Mouse (Mus musculus) liver, embryonic 12.5 days (tissue): ENCODE measurements around the gene Sema4c. TPM values are rescaled to one million over a fixed set of nuclear protein-coding genes. Genes with fewer than 3 reads are reported as not detected.

ENCODE experiments used
- ATAC-seq: fragments of 200-750 bp; cut with Nextera tagmentation; 2 replicates; pipeline ENCODE4 v1.8.0; 2017; ENCODE audit warnings: moderate number of reproducible peaks, mild to moderate bottlenecking, moderate library complexity
- H3K27ac ChIP-seq: fragments of 300-500 bp; sonication (generic); 2 replicates; pipeline ENCODE4 v1.5.1; 2016; ENCODE audit warnings: mild to moderate bottlenecking
- H3K27me3 ChIP-seq: fragments of 300-500 bp; sonication (generic); replicated peaks from 2 replicates; pipeline ENCODE4 v1.6.1; 2016; ENCODE audit warnings: mild to moderate bottlenecking, moderate library complexity
- H3K36me3 ChIP-seq: fragments of 300-500 bp; sonication (generic); 2 replicates; pipeline ENCODE4 v1.6.1; 2016; ENCODE audit warnings: mild to moderate bottlenecking, moderate library complexity
- H3K4me1 ChIP-seq: fragments of 300-500 bp; sonication (generic); 2 replicates; pipeline ENCODE4 v1.6.1; 2016
- H3K4me2 ChIP-seq: fragments of 300-500 bp; sonication (generic); 2 replicates; pipeline ENCODE4 v1.6.1; 2016; ENCODE audit warnings: mild to moderate bottlenecking, moderate library complexity
- H3K4me3 ChIP-seq: fragments of 300-500 bp; sonication (generic); 2 replicates; pipeline ENCODE4 v1.5.1; 2016; ENCODE audit warnings: mild to moderate bottlenecking, moderate library complexity
- H3K9ac ChIP-seq: fragments of 300-500 bp; sonication (generic); 2 replicates; pipeline ENCODE4 v1.6.1; 2016; ENCODE audit warnings: mild to moderate bottlenecking, moderate library complexity
- H3K9me3 ChIP-seq: fragments of 300-500 bp; sonication (generic); replicated peaks from 2 replicates; pipeline ENCODE4 v1.6.1; 2016; ENCODE audit warnings: mild to moderate bottlenecking, moderate library complexity
- WGBS: fragments of 180-500 bp; shearing (Covaris S2); methylation state at CpG from one replicate; pipeline ENCODE4 v1.1.7; 2016; ENCODE audit not compliant: insufficient replicate concordance; 5-methylcytosine and 5-hydroxymethylcytosine counted together
- polyA plus RNA-seq: library from polyadenylated mRNA; unstranded; fragments of >200 nt; fragmentation: Nextera tagmentation; extraction: Ambion mirVana; gene quantifications from 2 replicates; pipeline ENCODE4 v1.2.1, GENCODE M21; 2016

The Sema4c gene
- polyA plus RNA-seq, 1 experiment from 2014 or later: 3.9 TPM

GRCm38 (mm10) chr1:36551904-36552303, 6.2 kb downstream of the Sema4c start:
- H3K4me2 ChIP-seq: no peak overlapping the region
- peaks cover 37% of the 10 kb centered on the region for H3K27me3 ChIP-seq
- peaks cover 30% of the 10 kb centered on the region for H3K4me1 ChIP-seq
- no peak overlapping the region for H3K27ac ChIP-seq
- WGBS: 83% methylated on average over 17 of the region's 17 CpGs
- no peaks in the 10 kb centered on the region for H3K9me3 ChIP-seq
- ATAC-seq: no peak
- H3K4me3 ChIP-seq: no peak overlapping the region
- no peak overlapping the region for H3K9ac ChIP-seq
- peaks cover 59% of the 10 kb centered on the region for H3K36me3 ChIP-seq

- 79% methylated on average over 20 of the region's 20 CpGs for WGBS
Observed at GRCm38 (mm10) chr1:36550075-36550863, 7.9 kb downstream of the Sema4c start.

DNA sequence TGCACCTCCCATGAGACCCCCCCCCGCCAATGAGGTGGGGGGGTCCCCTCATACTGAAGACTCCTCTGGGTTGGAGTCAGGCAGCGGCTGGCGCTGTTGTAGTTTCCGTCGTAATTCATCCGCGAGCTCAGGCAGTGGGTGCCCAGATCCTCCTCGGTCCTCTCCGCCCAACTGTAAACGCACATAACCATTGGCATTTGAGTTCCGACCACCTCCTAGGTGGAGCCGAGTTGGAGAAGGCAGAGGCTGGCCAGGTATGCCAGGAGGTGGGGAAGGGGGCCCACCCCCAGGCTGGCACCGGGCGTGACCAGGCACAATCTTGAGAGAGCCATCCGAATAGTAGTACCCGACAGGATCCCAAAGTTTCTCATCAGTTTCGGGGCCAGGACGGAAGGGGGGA, 8.7 kb downstream of the Sema4c start:
- Histone ChIP-seq H3K4me1 (peaks cover 25% of the 10 kb centered on the region), H3K27ac (no peak overlapping the region), H3K9ac (no peak overlapping the region), H3K4me3 (no peak overlapping the region), H3K4me2 (no peak overlapping the region), H3K36me3 (peaks cover 57% of the 10 kb centered on the region), H3K9me3 (no peaks in the 10 kb centered on the region), H3K27me3 (peaks cover 13% of the 10 kb centered on the region)
- 77% methylated on average over 18 of the region's 18 CpGs for WGBS
- no peak for ATAC-seq

More at GRCm38 (mm10) chr1:36550075-36550863, 7.9 kb downstream of the Sema4c start:
- H3K9ac ChIP-seq: no peak overlapping the region
- peaks cover 21% of the 10 kb centered on the region for H3K27me3 ChIP-seq
- H3K9me3 ChIP-seq: no peaks in the 10 kb centered on the region
- no peak overlapping the region for H3K4me3 ChIP-seq
- H3K36me3 ChIP-seq: peaks cover 59% of the 10 kb centered on the region
- peaks cover 31% of the 10 kb centered on the region for H3K4me1 ChIP-seq
- H3K4me2 ChIP-seq: no peak overlapping the region
- no peak overlapping the region for H3K27ac ChIP-seq
- ATAC-seq: no peak

- no peak for ATAC-seq
- Histone ChIP-seq H3K4me2 (no peak overlapping the region), H3K9ac (no peak overlapping the region), H3K27ac (no peak overlapping the region), H3K9me3 (no peaks in the 10 kb centered on the region), H3K27me3 (peaks cover 6% of the 10 kb centered on the region), H3K4me3 (no peak overlapping the region), H3K36me3 (peaks cover 49% of the 10 kb centered on the region), H3K4me1 (peaks cover 25% of the 10 kb centered on the region)
- WGBS: 70% methylated on average over 8 of the region's 8 CpGs
Observed at GRCm38 (mm10) chr1:36548771-36549170, 9.4 kb downstream of the Sema4c start.

- no peak overlapping the region for H3K27ac ChIP-seq
- ATAC-seq: no peak
Observed at GRCm38 (mm10) chr1:36547981-36548598, 10.1 kb downstream of the Sema4c start.

DNA sequence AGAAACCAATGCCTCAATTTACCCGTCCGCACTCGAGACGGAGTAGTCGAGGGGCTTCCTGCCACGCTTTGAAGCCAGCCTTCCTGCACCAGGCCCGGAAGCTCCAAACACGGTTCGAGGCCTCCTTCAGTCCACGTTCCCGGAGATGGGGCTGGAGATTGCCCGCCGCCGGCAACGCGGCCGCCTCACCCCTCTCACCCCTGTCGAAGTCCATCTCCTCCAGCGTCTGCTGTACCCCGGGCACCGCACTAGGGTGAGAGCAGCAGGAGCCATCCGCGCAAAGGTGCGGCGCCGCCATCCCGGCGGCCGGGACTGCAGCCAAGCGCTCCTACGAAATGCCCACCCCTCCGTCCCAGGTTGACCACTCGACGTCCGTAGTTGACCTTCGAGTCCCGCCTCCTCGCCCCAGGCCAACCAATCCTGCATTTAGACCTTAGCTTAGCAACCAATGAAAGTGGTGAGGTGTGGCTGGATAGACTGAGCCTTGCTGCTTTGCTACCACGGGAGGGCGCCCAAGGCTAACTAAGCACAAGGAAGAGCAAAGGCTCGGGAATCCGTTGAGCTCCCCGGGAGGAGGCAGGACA, 11.2 kb downstream of the Sema4c start, which contains the start of gene Ankrd39:
Ankrd39 (minus strand) TSS at position 558 of the 584 bp plus-strand sequence.
- WGBS: 0% methylated on average over 43 of the region's 43 CpGs
- H3K27ac ChIP-seq: peak within 1 kb of the TSS; percentile 49

More at GRCm38 (mm10) chr1:36547981-36548598, 10.1 kb downstream of the Sema4c start:
- H3K27me3 ChIP-seq: no peaks in the 10 kb centered on the region
- 67% methylated on average over 9 of the region's 9 CpGs for WGBS
- H3K9ac ChIP-seq: no peak overlapping the region
- H3K4me1 ChIP-seq: peaks cover 25% of the 10 kb centered on the region
- H3K36me3 ChIP-seq: peaks cover 43% of the 10 kb centered on the region
- H3K9me3 ChIP-seq: no peaks in the 10 kb centered on the region
- no peak overlapping the region for H3K4me3 ChIP-seq
- H3K4me2 ChIP-seq: no peak overlapping the region

GRCm38 (mm10) chr1:36545845-36546600, 12.1 kb downstream of the Sema4c start:
- Histone ChIP-seq H3K9me3 (no peaks in the 10 kb centered on the region), H3K27me3 (no peaks in the 10 kb centered on the region), H3K27ac (no peak overlapping the region), H3K4me2 (peak overlapping the region; percentile 90), H3K4me1 (peaks cover 25% of the 10 kb centered on the region), H3K9ac (peak overlapping the region; percentile 71), H3K4me3 (peak overlapping the region; percentile 74), H3K36me3 (peaks cover 44% of the 10 kb centered on the region)
- ATAC-seq: no peak
- WGBS: 52% methylated on average over 19 of the region's 19 CpGs

More for the DNA sequence above, 11.2 kb downstream of the Sema4c start, which contains the start of gene Ankrd39:
- ATAC-seq: peak; percentile 99
- Histone ChIP-seq H3K4me1 (peaks cover 25% of the 10 kb centered on the region), H3K4me3 (peak within 1 kb of the TSS; percentile 74), H3K36me3 (peaks cover 43% of the 10 kb centered on the region), H3K9me3 (no peaks in the 10 kb centered on the region), H3K27me3 (no peaks in the 10 kb centered on the region), H3K4me2 (peak within 1 kb of the TSS; percentile 90), H3K9ac (peak within 1 kb of the TSS; percentile 71)

DNA sequence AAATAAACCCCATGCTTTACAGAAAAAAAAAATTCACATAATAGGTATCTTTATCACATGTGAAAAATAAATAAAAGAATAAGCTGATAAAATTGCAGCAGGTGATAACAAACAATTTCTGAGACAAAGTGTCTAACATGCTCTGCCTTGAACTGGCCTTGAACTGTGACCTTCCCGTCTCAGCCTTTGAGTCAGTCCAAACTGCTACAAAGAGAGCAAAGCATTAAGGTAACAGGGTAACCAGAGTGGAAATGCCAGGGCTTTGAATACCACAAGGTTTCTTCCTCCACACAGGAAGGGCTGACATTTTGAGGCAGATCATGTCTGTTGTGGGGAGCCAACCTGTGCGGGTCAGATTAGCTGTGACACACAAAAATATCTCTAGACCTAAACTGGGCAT, 12.8 kb downstream of the Sema4c start:
- Histone ChIP-seq H3K4me3 (no peak overlapping the region), H3K27ac (no peak overlapping the region), H3K4me2 (peak overlapping the region; percentile 90; the same call in 1 of the 2 replicates), H3K9ac (no peak overlapping the region), H3K36me3 (peaks cover 43% of the 10 kb centered on the region), H3K27me3 (no peaks in the 10 kb centered on the region), H3K4me1 (peaks cover 25% of the 10 kb centered on the region), H3K9me3 (no peaks in the 10 kb centered on the region)
- no peak for ATAC-seq
- WGBS: 37% methylated on average over 2 of the region's 2 CpGs

DNA sequence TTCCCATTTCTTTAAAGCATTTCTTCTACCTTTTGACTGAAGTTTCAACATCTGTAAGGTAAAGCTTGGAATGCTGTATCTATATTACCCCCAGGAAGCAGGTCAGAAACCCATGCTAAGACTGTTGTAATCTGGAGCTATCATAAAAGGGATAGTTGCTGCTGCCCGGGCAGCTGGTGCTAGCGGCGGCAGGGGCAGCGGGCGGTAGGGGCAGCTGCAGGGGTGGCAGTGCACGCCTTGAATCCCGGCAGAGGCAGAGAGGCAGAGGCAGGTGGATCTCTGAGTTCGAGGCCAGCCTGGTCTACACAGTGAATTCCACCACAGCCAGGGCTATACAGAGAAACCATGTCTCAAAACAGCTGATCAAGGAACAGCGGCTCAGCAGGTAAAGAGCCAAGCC, 15.2 kb downstream of the Sema4c start:
- H3K9ac ChIP-seq: no peak overlapping the region
- no peak overlapping the region for H3K27ac ChIP-seq
- H3K9me3 ChIP-seq: no peaks in the 10 kb centered on the region
- H3K4me1 ChIP-seq: peaks cover 20% of the 10 kb centered on the region
- no peak for ATAC-seq
- no peak overlapping the region for H3K4me3 ChIP-seq
- H3K36me3 ChIP-seq: peaks cover 50% of the 10 kb centered on the region
- no peak overlapping the region for H3K4me2 ChIP-seq
- no peaks in the 10 kb centered on the region for H3K27me3 ChIP-seq
- 91% methylated on average over 9 of the region's 9 CpGs for WGBS

DNA sequence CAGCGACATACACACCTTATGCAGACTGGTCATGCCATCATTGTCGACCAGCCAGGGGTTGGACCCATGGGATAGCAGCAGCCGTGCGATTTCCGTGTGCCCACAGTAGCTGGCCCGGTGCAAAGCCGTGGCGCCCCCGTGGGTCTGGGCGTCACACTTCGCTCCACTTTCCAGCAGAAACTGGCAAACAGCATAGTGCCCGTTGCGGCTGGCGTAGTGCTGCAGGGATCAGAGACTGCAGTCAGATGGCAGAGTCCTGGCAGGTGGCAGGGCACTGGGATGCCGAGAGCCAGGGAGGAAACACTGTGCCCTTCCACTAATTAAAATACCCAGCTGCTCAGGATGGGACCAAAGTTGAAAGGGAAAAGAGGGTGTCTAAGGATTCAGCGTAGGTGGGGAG, 16.3 kb downstream of the Sema4c start:
- Histone ChIP-seq H3K27ac (no peak overlapping the region), H3K27me3 (no peaks in the 10 kb centered on the region), H3K4me3 (no peak overlapping the region), H3K9ac (no peak overlapping the region), H3K9me3 (no peaks in the 10 kb centered on the region), H3K4me1 (peaks cover 14% of the 10 kb centered on the region), H3K36me3 (peaks cover 54% of the 10 kb centered on the region), H3K4me2 (no peak overlapping the region)
- ATAC-seq: no peak
- WGBS: 91% methylated on average over 16 of the region's 16 CpGs

DNA sequence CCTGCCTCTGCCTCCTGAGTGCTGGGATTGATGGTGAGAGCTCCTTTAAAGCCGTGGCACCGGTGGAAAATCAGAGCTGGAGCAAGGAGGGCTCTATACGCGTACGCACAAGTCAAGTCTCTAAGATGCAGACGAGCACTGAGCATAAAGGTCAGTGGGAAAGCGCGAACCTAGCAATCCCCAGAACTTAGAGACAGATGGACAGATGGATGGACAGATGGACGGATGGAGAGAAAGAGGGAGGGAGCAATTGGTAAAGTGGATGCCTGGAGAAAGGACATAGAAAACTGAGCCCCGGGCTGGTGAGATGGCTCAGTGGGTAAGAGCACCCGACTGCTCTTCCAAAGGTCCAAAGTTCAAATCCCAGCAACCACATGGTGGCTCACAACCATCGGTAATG, 17.3 kb downstream of the Sema4c start:
- Histone ChIP-seq H3K9me3 (no peaks in the 10 kb centered on the region), H3K4me1 (peaks cover 5% of the 10 kb centered on the region), H3K9ac (no peak overlapping the region), H3K27me3 (no peaks in the 10 kb centered on the region), H3K27ac (no peak overlapping the region), H3K36me3 (peaks cover 54% of the 10 kb centered on the region), H3K4me3 (no peak overlapping the region), H3K4me2 (no peak overlapping the region)
- WGBS: 86% methylated on average over 12 of the region's 12 CpGs
- no peak for ATAC-seq
